15 mouse cellular contexts compared by ENCODE assay signal in genomic region chr4:132647439-132647838, GRCm38 (mm10).
"Had no signal": no experiment of that assay in that cellular context is flagged by ENCODE, and none has a peak within 500 bp of the region (broad histone marks: within the 10 kb centered on the region; RNA-seq: fewer than 3 reads in every experiment).

No protein-coding gene starts in this region.

- H3K9me3 ChIP-seq: limb, embryonic 13.5 days; liver, embryonic 13.5 days; midbrain, embryonic 10.5 days; midbrain, embryonic 15.5 days; neural tube, embryonic 15.5 days had no signal

- DNase-seq: kidney, adult 18-20 months; kidney, postnatal 10 days; kidney, postnatal 4 days; left cerebral cortex, postnatal 4 days; liver, embryonic 13.5 days; lung, adult 18-20 months; lung, postnatal 4 days; right cerebral cortex, adult 18-20 months; right cerebral cortex, postnatal 25 days; thymus, postnatal 14 days had no signal

- H3K4me3 ChIP-seq: layer of hippocampus, adult 2 months; limb, embryonic 13.5 days; liver, embryonic 13.5 days; midbrain, embryonic 10.5 days; midbrain, embryonic 15.5 days; neural tube, embryonic 15.5 days had no signal

- H3K36me3 ChIP-seq: midbrain, embryonic 15.5 days; neural tube, embryonic 15.5 days had no signal

- H3K27ac ChIP-seq: layer of hippocampus, adult 2 months; limb, embryonic 13.5 days; liver, embryonic 13.5 days; midbrain, embryonic 10.5 days; midbrain, embryonic 15.5 days; neural tube, embryonic 15.5 days had no signal

- H3K9ac ChIP-seq: limb, embryonic 13.5 days; liver, embryonic 13.5 days; midbrain, embryonic 15.5 days; neural tube, embryonic 15.5 days had no signal

- H3K4me1 ChIP-seq: limb, embryonic 13.5 days had no signal

- H3K27me3 ChIP-seq: limb, embryonic 13.5 days; liver, embryonic 13.5 days; midbrain, embryonic 15.5 days; neural tube, embryonic 15.5 days had no signal
